Mouse (Mus musculus) erythroblast, embryonic 14.5 days (primary cell): Measurements from ENCODE around the gene Olfr571. TPM values are rescaled to one million over a fixed set of nuclear protein-coding genes. Genes with fewer than 3 reads are reported as not detected.

Experiments used
- H3K27me3 ChIP-seq: 2 replicates; pipeline ENCODE4 v1.6.1; 2012; ENCODE audit warnings: inconsistent platforms; ENCODE audit not compliant: control insufficient read depth
- H3K36me3 ChIP-seq: 2 replicates; pipeline ENCODE4 v1.6.1; 2012; ENCODE audit warnings: mild to moderate bottlenecking, inconsistent platforms; ENCODE audit not compliant: control insufficient read depth
- H3K4me1 ChIP-seq: 2 replicates; pipeline ENCODE4 v1.6.1; 2012; ENCODE audit warnings: inconsistent platforms; ENCODE audit not compliant: control insufficient read depth
- H3K4me3 ChIP-seq: replicated peaks from 2 replicates; pipeline ENCODE3; 2012; ENCODE audit warnings: moderate library complexity, mild to moderate bottlenecking, inconsistent platforms
- H3K9me3 ChIP-seq: 2 replicates; pipeline ENCODE4 v1.6.1; 2012; ENCODE audit warnings: low read length, inconsistent platforms, mixed read lengths; ENCODE audit not compliant: control insufficient read depth
- GATA1 ChIP-seq: IDR thresholded peaks from 2 replicates; pipeline ENCODE4 v1.6.1; 2012; ENCODE audit warnings: low read length, inconsistent platforms, mixed read lengths
- TAL1 ChIP-seq: IDR thresholded peaks from 3 replicates; pipeline ENCODE4 v1.6.1; 2012; ENCODE audit warnings: low read length, inconsistent platforms, mixed read lengths
- polyA plus RNA-seq: library from polyadenylated mRNA; stranded (reverse); fragments of >175 nt; gene quantifications from 2 replicates; pipeline ENCODE4 v1.2.3, GENCODE M21; 2012

Olfr571 gene
- polyA plus RNA-seq, 1 experiment, result not detected

- TF ChIP-seq GATA1 (no peak), TAL1 (no peak)
- H3K4me1 ChIP-seq, result no peaks in the 10 kb centered on the region
- H3K9me3 ChIP-seq, result no peaks in the 10 kb centered on the region
- H3K27me3 ChIP-seq, result no peaks in the 10 kb centered on the region
- H3K36me3 ChIP-seq, result no peaks in the 10 kb centered on the region
- H3K4me3 ChIP-seq, result no peak within 1 kb of the TSS
These were observed 6.8 kb upstream of the Olfr571 start, which contains the start of gene Olfr572 for GRCm38 (mm10) chr7:102924109-102924508. Gene Olfr572 (plus strand): TSS chr7:102924409.

GRCm38 (mm10) chr7:102919632-102920031 is 2.3 kb upstream of the Olfr571 start:
- no peaks in the 10 kb centered on the region for H3K4me1 ChIP-seq
- H3K27me3 ChIP-seq, result no peaks in the 10 kb centered on the region

GRCm38 (mm10) chr7:102916405-102916804 is 931 bp downstream of the Olfr571 start:
- no peaks in the 10 kb centered on the region for H3K9me3 ChIP-seq
- H3K4me3 ChIP-seq, result no peak overlapping the region
- TF ChIP-seq GATA1 (no peak), TAL1 (no peak)
- H3K27me3 ChIP-seq, result no peaks in the 10 kb centered on the region
- H3K4me1 ChIP-seq, result no peaks in the 10 kb centered on the region
- H3K36me3 ChIP-seq, result no peaks in the 10 kb centered on the region

More at GRCm38 (mm10) chr7:102919632-102920031, 2.3 kb upstream of the Olfr571 start:
- no peak overlapping the region for H3K4me3 ChIP-seq
- H3K9me3 ChIP-seq, result no peaks in the 10 kb centered on the region
- TF ChIP-seq TAL1, result no peak
- TF ChIP-seq GATA1, result no peak
- no peaks in the 10 kb centered on the region for H3K36me3 ChIP-seq

GRCm38 (mm10) chr7:102915261-102915660 is 2.1 kb downstream of the Olfr571 start:
- TF ChIP-seq GATA1, result no peak
- TF ChIP-seq TAL1, result no peak
- no peaks in the 10 kb centered on the region for H3K27me3 ChIP-seq

GRCm38 (mm10) chr7:102890782-102891181 is 26.6 kb downstream of the Olfr571 start, which contains the start of gene Olfr569:
Gene Olfr569 (minus strand): TSS chr7:102890882.
- no peaks in the 10 kb centered on the region for H3K36me3 ChIP-seq
- TF ChIP-seq GATA1, result no peak
- no peak for TF ChIP-seq TAL1

More at GRCm38 (mm10) chr7:102915261-102915660, 2.1 kb downstream of the Olfr571 start:
- Histone ChIP-seq H3K36me3 (no peaks in the 10 kb centered on the region), H3K4me1 (no peaks in the 10 kb centered on the region), H3K9me3 (no peaks in the 10 kb centered on the region), H3K4me3 (no peak overlapping the region)

GRCm38 (mm10) chr7:102876822-102877221 is 40.5 kb downstream of the Olfr571 start, which contains the start of gene Olfr568:
Gene Olfr568 (plus strand): TSS chr7:102877122.
- Histone ChIP-seq H3K27me3 (no peaks in the 10 kb centered on the region), H3K4me1 (no peaks in the 10 kb centered on the region), H3K36me3 (no peaks in the 10 kb centered on the region), H3K4me3 (no peak within 1 kb of the TSS), H3K9me3 (no peaks in the 10 kb centered on the region)
- TF ChIP-seq GATA1 (no peak), TAL1 (no peak)

More at GRCm38 (mm10) chr7:102890782-102891181, 26.6 kb downstream of the Olfr571 start, which contains the start of gene Olfr569:
- Histone ChIP-seq H3K9me3 (no peaks in the 10 kb centered on the region), H3K4me3 (no peak within 1 kb of the TSS), H3K4me1 (no peaks in the 10 kb centered on the region), H3K27me3 (no peaks in the 10 kb centered on the region)

- H3K9me3 ChIP-seq, result no peaks in the 10 kb centered on the region
- no peaks in the 10 kb centered on the region for H3K4me1 ChIP-seq
- no peak within 1 kb of the TSS for H3K4me3 ChIP-seq
- TF ChIP-seq TAL1 (no peak), GATA1 (no peak)
- no peaks in the 10 kb centered on the region for H3K27me3 ChIP-seq
- H3K36me3 ChIP-seq, result no peaks in the 10 kb centered on the region
These were observed 58.7 kb downstream of the Olfr571 start, which contains the start of gene Olfr566 for GRCm38 (mm10) chr7:102858665-102859064. Gene Olfr566 (minus strand): TSS chr7:102858765.

- Histone ChIP-seq H3K4me1 (no peaks in the 10 kb centered on the region), H3K9me3 (no peaks in the 10 kb centered on the region), H3K36me3 (no peaks in the 10 kb centered on the region), H3K4me3 (no peak overlapping the region), H3K27me3 (no peaks in the 10 kb centered on the region)
- TF ChIP-seq GATA1 (no peak), TAL1 (no peak)
These were observed 61.5 kb downstream of the Olfr571 start for GRCm38 (mm10) chr7:102855807-102856206.

Other genes with a start within 250 kb of the Olfr571 start
- gene Trim68, start 230.2 kb downstream of the Olfr571 start, polyA plus RNA-seq, result 0.05 TPM in 1 of 2 replicates, not detected in the other
- gene Olfr557, start 221.6 kb downstream of the Olfr571 start, polyA plus RNA-seq, result not detected in 2 replicates
- not detected in 2 replicates for gene Olfr558, start 215.3 kb downstream of the Olfr571 start, polyA plus RNA-seq
- not detected in 2 replicates for gene Olfr33, start 198.5 kb downstream of the Olfr571 start, polyA plus RNA-seq
- gene Olfr559, start 190.0 kb downstream of the Olfr571 start, polyA plus RNA-seq, result not detected in 2 replicates
- not detected in 2 replicates for gene Olfr560, start 158.2 kb downstream of the Olfr571 start, polyA plus RNA-seq
- 0.04 TPM in 1 of 2 replicates, not detected in the other for gene Olfr78, start 158.1 kb downstream of the Olfr571 start, polyA plus RNA-seq
- not detected in 2 replicates for gene Olfr561, start 146.3 kb downstream of the Olfr571 start, polyA plus RNA-seq
- not detected in 2 replicates for gene Olfr564, start 114.1 kb downstream of the Olfr571 start, polyA plus RNA-seq
- gene Olfr566, start 58.8 kb downstream of the Olfr571 start, polyA plus RNA-seq, result not detected in 2 replicates
- not detected in 2 replicates for gene Olfr568, start 40.4 kb downstream of the Olfr571 start, polyA plus RNA-seq
- not detected in 2 replicates for gene Olfr569, start 26.7 kb downstream of the Olfr571 start, polyA plus RNA-seq
- not detected in 2 replicates for gene Olfr570, start 23.0 kb downstream of the Olfr571 start, polyA plus RNA-seq
- not detected in 2 replicates for gene Olfr572, start 6.9 kb upstream of the Olfr571 start, polyA plus RNA-seq
- gene Olfr573-ps1, start 25.0 kb upstream of the Olfr571 start, polyA plus RNA-seq, result not detected in 2 replicates
- gene Olfr574, start 30.9 kb upstream of the Olfr571 start, polyA plus RNA-seq, result not detected in 2 replicates
- gene Olfr575, start 41.2 kb upstream of the Olfr571 start, polyA plus RNA-seq, result not detected in 2 replicates
- gene Olfr576, start 45.1 kb upstream of the Olfr571 start, polyA plus RNA-seq, result not detected in 2 replicates
- not detected in 2 replicates for gene Olfr577, start 58.4 kb upstream of the Olfr571 start, polyA plus RNA-seq
- gene Olfr578, start 71.8 kb upstream of the Olfr571 start, polyA plus RNA-seq, result not detected in 2 replicates
- 0.03 TPM in 1 of 2 replicates, not detected in the other for gene Olfr582, start 120.5 kb upstream of the Olfr571 start, polyA plus RNA-seq
- gene Olfr583, start 133.8 kb upstream of the Olfr571 start, polyA plus RNA-seq, result not detected in 2 replicates
- gene Olfr584, start 164.3 kb upstream of the Olfr571 start, polyA plus RNA-seq, result not detected in 2 replicates
- gene Olfr585, start 180.2 kb upstream of the Olfr571 start, polyA plus RNA-seq, result not detected in 2 replicates
- 0.01 TPM in 1 of 2 replicates, not detected in the other for gene Olfr586, start 208.1 kb upstream of the Olfr571 start, polyA plus RNA-seq
- gene Olfr588-ps1, start 223.3 kb upstream of the Olfr571 start, polyA plus RNA-seq, result not detected in 2 replicates
- gene Olfr589, start 238.8 kb upstream of the Olfr571 start, polyA plus RNA-seq, result not detected in 2 replicates